Mouse (Mus musculus): Measurements from ENCODE around the gene Mier3.

DNA sequence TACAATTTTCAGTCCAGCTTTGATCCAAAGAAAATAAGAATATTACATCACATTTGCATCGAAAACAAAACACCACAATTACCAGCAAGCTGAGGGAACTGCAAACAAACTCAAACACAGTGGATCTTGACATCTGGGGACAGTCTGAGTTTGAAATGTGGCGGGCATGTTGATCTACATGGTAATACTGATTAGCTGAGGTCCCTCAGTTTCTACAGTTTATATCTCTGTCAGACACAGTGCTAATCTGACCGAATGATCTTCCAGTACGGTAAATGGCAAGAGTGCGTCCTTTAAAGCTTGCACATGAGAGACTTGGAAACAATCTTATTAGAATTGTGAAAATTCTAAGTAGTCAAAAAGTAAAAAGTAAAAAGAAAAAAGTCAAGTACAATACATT, 66.1 kb downstream of the Mier3 start:
- no peak for TF ChIP-seq POLR2A (IDR thresholded peaks at IDR 0.05; ENCODE audit: borderline replicate concordance, extremely low read depth, insufficient read depth, insufficient read length, poor library complexity, severe bottlenecking)
- TF ChIP-seq CTCF (IDR thresholded peaks at IDR 0.05; ENCODE audit: borderline replicate concordance, extremely low read depth, insufficient read depth, insufficient read length) = no peak
